Mouse (Mus musculus): Measurements from ENCODE around the gene Zfp64. TPM values are rescaled to one million over a fixed set of nuclear protein-coding genes. Genes with fewer than 3 reads are reported as not detected.
A peak's percentile ranks its signal among the peaks of the same experiment; 100 is the strongest.

Zfp64 gene
- total and polyA plus RNA-seq, 2 experiments from 2014 or later = 10.9 to 15.4 TPM

GRCm38 (mm10) chr2:168987421-168987820, 32.0 kb upstream of the Zfp64 start:
- Histone ChIP-seq H3K4me3 (ENCODE audit: low read depth, low read length) (no peak overlapping the region), H3K4me2 (ENCODE audit: low read depth, low read length) (no peak overlapping the region), H3K4me1 (ENCODE audit: control insufficient read depth, insufficient read depth) (no peaks in the 10 kb centered on the region), H3K27me3 (ENCODE audit: control insufficient read depth, insufficient read depth, low read length) (no peaks in the 10 kb centered on the region), H3K9ac (replicated peaks; ENCODE audit: low read depth, low read length) (no peak overlapping the region), H3K36me3 (replicated peaks; ENCODE audit: control insufficient read depth, insufficient read depth, low read length) (no peaks in the 10 kb centered on the region), H3K9me3 (replicated peaks; ENCODE audit: control insufficient read depth, low read length) (peaks cover 3% of the 10 kb centered on the region; the same call in 1 of the 2 replicates), H3K27ac (ENCODE audit: low read depth) (no peak overlapping the region)
- WGBS = 76% methylated on average over 13 of the region's 13 CpGs
- ATAC-seq (ENCODE audit: insufficient read depth, low read depth) = no peak
- no peak for TF ChIP-seq CTCF (IDR thresholded peaks at IDR 0.05; ENCODE audit: low read depth)
- TF ChIP-seq EP300 (IDR thresholded peaks at IDR 0.05; ENCODE audit: low read depth) = no peak
- DNase-seq (ENCODE audit: low spot score) = no peak

GRCm38 (mm10) chr2:168981951-168982350, 26.6 kb upstream of the Zfp64 start:
- DNase-seq (ENCODE audit: low spot score) (no peak), ATAC-seq (ENCODE audit: insufficient read depth, low read depth) (no peak)
- no peak overlapping the region for H3K27ac ChIP-seq (ENCODE audit: low read depth)
- H3K9me3 ChIP-seq (replicated peaks; ENCODE audit: control insufficient read depth, low read length) = peaks cover 7% of the 10 kb centered on the region; the same call in 1 of the 2 replicates
- no peaks in the 10 kb centered on the region for H3K27me3 ChIP-seq (ENCODE audit: control insufficient read depth, insufficient read depth, low read length)
- H3K4me2 ChIP-seq (ENCODE audit: low read depth, low read length) = no peak overlapping the region
- H3K9ac ChIP-seq (replicated peaks; ENCODE audit: low read depth, low read length) = no peak overlapping the region
- H3K4me1 ChIP-seq (ENCODE audit: control insufficient read depth, insufficient read depth) = no peaks in the 10 kb centered on the region
- TF ChIP-seq CTCF (IDR thresholded peaks at IDR 0.05; ENCODE audit: low read depth) (no peak), EP300 (IDR thresholded peaks at IDR 0.05; ENCODE audit: low read depth) (no peak)
- no peak overlapping the region for H3K4me3 ChIP-seq (ENCODE audit: low read depth, low read length)
- WGBS = 88% methylated on average over 7 of the region's 7 CpGs
- no peaks in the 10 kb centered on the region for H3K36me3 ChIP-seq (replicated peaks; ENCODE audit: control insufficient read depth, insufficient read depth, low read length)

- ATAC-seq (ENCODE audit: insufficient read depth, low read depth) = no peak
- TF ChIP-seq EP300 (IDR thresholded peaks at IDR 0.05; ENCODE audit: low read depth) = no peak
- no peak for TF ChIP-seq CTCF (IDR thresholded peaks at IDR 0.05; ENCODE audit: low read depth)
- no peaks in the 10 kb centered on the region for H3K36me3 ChIP-seq (replicated peaks; ENCODE audit: control insufficient read depth, insufficient read depth, low read length)
- no peaks in the 10 kb centered on the region for H3K4me1 ChIP-seq (ENCODE audit: control insufficient read depth, insufficient read depth)
- no peak overlapping the region for H3K4me3 ChIP-seq (ENCODE audit: low read depth, low read length)
- 74% methylated on average over 12 of the region's 12 CpGs for WGBS
- DNase-seq (ENCODE audit: low spot score) = no peak
- H3K27me3 ChIP-seq (ENCODE audit: control insufficient read depth, insufficient read depth, low read length) = no peaks in the 10 kb centered on the region
- H3K4me2 ChIP-seq (ENCODE audit: low read depth, low read length) = no peak overlapping the region
- no peak overlapping the region for H3K27ac ChIP-seq (ENCODE audit: low read depth)
- peaks cover 7% of the 10 kb centered on the region; the same call in 1 of the 2 replicates for H3K9me3 ChIP-seq (replicated peaks; ENCODE audit: control insufficient read depth, low read length)
- no peak overlapping the region for H3K9ac ChIP-seq (replicated peaks; ENCODE audit: low read depth, low read length)
Observed at GRCm38 (mm10) chr2:168981448-168981847, 26.1 kb upstream of the Zfp64 start.

- Histone ChIP-seq H3K27ac (ENCODE audit: low read depth) (no peak overlapping the region), H3K27me3 (ENCODE audit: control insufficient read depth, insufficient read depth, low read length) (no peaks in the 10 kb centered on the region), H3K4me1 (ENCODE audit: control insufficient read depth, insufficient read depth) (no peaks in the 10 kb centered on the region), H3K4me2 (ENCODE audit: low read depth, low read length) (no peak overlapping the region), H3K9me3 (replicated peaks; ENCODE audit: control insufficient read depth, low read length) (peaks cover 7% of the 10 kb centered on the region; the same call in 1 of the 2 replicates), H3K9ac (replicated peaks; ENCODE audit: low read depth, low read length) (no peak overlapping the region), H3K36me3 (replicated peaks; ENCODE audit: control insufficient read depth, insufficient read depth, low read length) (no peaks in the 10 kb centered on the region), H3K4me3 (ENCODE audit: low read depth, low read length) (no peak overlapping the region)
- 45% methylated on average over 6 of the region's 6 CpGs for WGBS
- peak; percentile 35 for DNase-seq (ENCODE audit: low spot score)
- TF ChIP-seq EP300 (IDR thresholded peaks at IDR 0.05; ENCODE audit: low read depth) (0 out of 2 replicates have a peak, but pooled peaks have one; percentile 32), CTCF (IDR thresholded peaks at IDR 0.05; ENCODE audit: low read depth) (no peak)
- ATAC-seq (ENCODE audit: insufficient read depth, low read depth) = peak; percentile 69
Observed at GRCm38 (mm10) chr2:168980859-168981258, 25.5 kb upstream of the Zfp64 start.

GRCm38 (mm10) chr2:168979742-168980141, 24.4 kb upstream of the Zfp64 start:
- no peak overlapping the region for H3K4me2 ChIP-seq (ENCODE audit: low read depth, low read length)
- no peak for ATAC-seq (ENCODE audit: insufficient read depth, low read depth)
- no peak overlapping the region for H3K9ac ChIP-seq (replicated peaks; ENCODE audit: low read depth, low read length)
- H3K36me3 ChIP-seq (replicated peaks; ENCODE audit: control insufficient read depth, insufficient read depth, low read length) = no peaks in the 10 kb centered on the region
- TF ChIP-seq EP300 (IDR thresholded peaks at IDR 0.05; ENCODE audit: low read depth) (no peak), CTCF (IDR thresholded peaks at IDR 0.05; ENCODE audit: low read depth) (peak; percentile 22; the same call in 1 of the 2 replicates)
- H3K4me1 ChIP-seq (ENCODE audit: control insufficient read depth, insufficient read depth) = no peaks in the 10 kb centered on the region
- no peaks in the 10 kb centered on the region for H3K27me3 ChIP-seq (ENCODE audit: control insufficient read depth, insufficient read depth, low read length)
- DNase-seq (ENCODE audit: low spot score) = no peak
- 49% methylated on average over 11 of the region's 11 CpGs for WGBS
- H3K4me3 ChIP-seq (ENCODE audit: low read depth, low read length) = no peak overlapping the region
- no peak overlapping the region for H3K27ac ChIP-seq (ENCODE audit: low read depth)
- H3K9me3 ChIP-seq (replicated peaks; ENCODE audit: control insufficient read depth, low read length) = 0 out of 2 replicates have a peak, but pooled peaks cover 4% of the 10 kb centered on the region

- Histone ChIP-seq H3K9me3 (replicated peaks; ENCODE audit: control insufficient read depth, low read length) (0 out of 2 replicates have a peak, but pooled peaks cover 4% of the 10 kb centered on the region), H3K4me2 (ENCODE audit: low read depth, low read length) (no peak overlapping the region), H3K27me3 (ENCODE audit: control insufficient read depth, insufficient read depth, low read length) (no peaks in the 10 kb centered on the region), H3K27ac (ENCODE audit: low read depth) (no peak overlapping the region), H3K36me3 (replicated peaks; ENCODE audit: control insufficient read depth, insufficient read depth, low read length) (no peaks in the 10 kb centered on the region), H3K9ac (replicated peaks; ENCODE audit: low read depth, low read length) (no peak overlapping the region), H3K4me3 (ENCODE audit: low read depth, low read length) (no peak overlapping the region), H3K4me1 (ENCODE audit: control insufficient read depth, insufficient read depth) (no peaks in the 10 kb centered on the region)
- no peak for TF ChIP-seq CTCF (IDR thresholded peaks at IDR 0.05; ENCODE audit: low read depth)
- no peak for TF ChIP-seq EP300 (IDR thresholded peaks at IDR 0.05; ENCODE audit: low read depth)
- WGBS = 32% methylated on average over 9 of the region's 9 CpGs
- DNase-seq (ENCODE audit: low spot score) = no peak
- peak; percentile 43; the same call in 1 of the 2 replicates for ATAC-seq (ENCODE audit: insufficient read depth, low read depth)
Observed at GRCm38 (mm10) chr2:168978031-168978430, 22.6 kb upstream of the Zfp64 start.
